Mouse (Mus musculus) adrenal gland, adult 18-20 months (tissue): ENCODE data around the gene Lgals1. TPM values are rescaled to one million over a fixed set of nuclear protein-coding genes. Genes with fewer than 3 reads are reported as not detected.

ENCODE experiments used
- DNase-seq, 2 experiments: peaks; one replicate each; pipeline ENCODE4 v3.0.0; 2021 to 2022; ENCODE audit warnings: low spot score in 2 of 2
- total RNA-seq, 2 experiments: library from RNA; stranded (reverse); gene quantifications; 1 replicate in 1 of 2; 2 replicates in 1 of 2; pipeline ENCODE4 v1.2.3; 2021

Lgals1 gene
- total RNA-seq, 2 experiments from 2014 or later: 300 to 824 TPM

GRCm38 (mm10) chr15:78908399-78908798 lies 18.1 kb upstream of the Lgals1 start:
- DNase-seq: no peak

DNA sequence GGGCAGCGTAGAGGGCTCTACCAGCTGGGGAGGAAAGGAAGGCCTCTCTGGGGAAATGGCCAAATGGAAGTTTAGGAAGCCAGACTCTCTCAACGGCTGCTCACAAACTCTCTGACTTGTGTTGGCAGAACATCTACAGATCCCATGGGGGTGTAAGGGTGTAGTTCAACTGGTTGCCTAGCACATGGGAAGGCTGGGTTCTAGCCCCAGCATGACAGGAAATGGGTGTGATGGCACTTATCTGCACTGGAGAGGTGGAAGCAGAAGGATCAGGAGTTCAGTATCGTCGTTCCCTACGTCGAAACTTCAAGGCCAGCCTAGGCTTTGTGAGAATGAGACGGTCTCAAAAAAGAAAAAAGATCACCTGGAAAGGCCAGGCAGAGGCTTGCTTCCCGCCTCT lies 17.5 kb upstream of the Lgals1 start:
- DNase-seq: no peak

DNA sequence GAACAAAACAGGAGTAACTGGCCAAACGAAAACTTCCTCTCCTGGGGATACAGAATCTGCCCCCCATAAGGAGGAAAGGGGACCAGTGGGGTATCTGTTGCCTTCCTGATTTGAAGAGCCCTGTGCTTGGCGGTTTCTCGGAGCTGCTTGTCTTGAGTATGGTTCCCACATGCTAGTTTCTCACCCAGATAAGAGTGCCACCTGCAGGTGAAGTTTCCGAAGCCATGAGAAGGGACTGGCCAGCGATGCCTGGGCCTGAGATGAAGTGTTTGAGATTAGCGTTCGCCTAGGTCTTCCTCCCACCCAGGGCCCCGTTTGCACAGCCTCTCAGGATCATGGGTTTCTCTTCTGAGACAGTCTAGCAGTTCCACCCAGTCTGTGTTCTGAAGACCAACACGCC lies 14.5 kb upstream of the Lgals1 start:
- DNase-seq: no peak

DNA sequence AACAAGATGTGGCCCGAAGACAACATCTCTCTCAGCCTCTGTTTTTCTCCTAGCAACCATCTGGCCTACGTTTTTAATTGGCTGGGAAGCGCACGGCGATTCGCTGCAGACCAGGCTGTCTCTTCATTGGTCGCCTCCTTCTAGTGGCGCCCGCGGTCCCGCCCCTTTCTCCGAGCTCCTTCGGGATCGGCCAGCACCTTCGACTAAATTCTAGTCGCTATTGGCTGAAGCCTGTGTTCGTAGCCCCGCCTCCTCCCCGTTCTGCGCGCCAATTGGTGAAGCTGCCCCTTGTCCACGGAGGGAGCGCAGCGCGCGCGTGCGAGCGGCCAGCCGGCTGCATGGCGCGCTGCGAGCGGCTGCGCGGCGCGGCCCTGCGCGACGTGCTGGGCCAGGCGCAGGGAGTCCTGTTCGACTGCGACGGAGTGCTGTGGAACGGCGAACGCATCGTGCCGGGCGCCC lies 12.9 kb upstream of the Lgals1 start, which contains the start of gene Pdxp:
TSS of gene Pdxp (plus strand) at position 288 of the 459 bp plus-strand sequence.
- peak; percentile 79 to 80 for DNase-seq

DNA sequence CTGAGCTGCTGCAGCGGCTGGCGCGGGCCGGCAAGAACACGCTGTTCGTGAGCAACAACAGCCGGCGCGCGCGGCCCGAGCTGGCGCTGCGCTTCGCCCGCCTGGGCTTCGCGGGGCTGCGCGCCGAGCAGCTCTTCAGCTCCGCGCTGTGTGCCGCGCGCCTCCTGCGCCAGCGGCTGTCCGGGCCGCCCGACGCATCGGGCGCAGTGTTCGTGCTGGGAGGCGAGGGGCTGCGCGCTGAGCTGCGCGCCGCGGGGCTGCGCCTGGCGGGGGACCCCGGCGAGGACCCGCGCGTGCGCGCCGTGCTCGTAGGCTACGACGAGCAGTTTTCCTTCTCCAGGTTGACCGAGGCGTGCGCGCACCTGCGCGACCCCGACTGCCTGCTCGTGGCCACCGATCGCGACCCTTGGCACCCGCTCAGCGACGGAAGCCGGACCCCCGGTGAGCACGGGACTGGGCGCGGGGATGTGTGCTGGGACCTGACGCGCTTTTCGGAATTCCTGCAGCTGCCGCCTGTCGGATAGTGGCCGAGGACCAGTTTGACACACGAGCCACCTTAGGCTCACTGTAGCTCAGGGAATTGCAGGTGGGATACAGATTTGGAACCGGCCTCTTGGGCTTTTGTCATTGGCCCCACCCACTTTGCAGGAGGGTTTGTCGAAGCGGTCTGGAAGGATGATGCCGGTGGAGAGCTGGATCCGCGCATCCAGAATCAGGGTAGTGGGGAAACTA lies 12.3 kb upstream of the Lgals1 start:
- peak in 1 of 2 experiments; percentile 31 for DNase-seq

- DNase-seq: no peak
Measured at GRCm38 (mm10) chr15:78914823-78915659, 11.5 kb upstream of the Lgals1 start.

DNA sequence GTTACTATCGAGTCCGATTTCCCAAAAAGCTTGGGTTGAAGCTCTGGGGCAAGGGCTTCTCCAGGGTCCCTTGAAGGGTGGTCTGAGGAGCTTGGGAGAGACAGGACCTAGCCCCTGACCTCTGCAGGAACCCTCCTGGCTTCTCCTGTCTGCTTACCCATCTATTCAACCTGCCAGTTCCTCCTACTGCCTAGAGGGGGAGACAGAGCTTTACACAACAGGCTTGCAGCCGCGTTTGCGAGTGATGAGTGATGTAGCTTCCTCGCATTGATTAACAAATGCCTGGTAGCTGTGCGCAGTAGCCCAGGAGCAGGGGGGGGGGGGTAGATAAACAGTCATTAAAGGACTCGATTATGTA lies 10.9 kb upstream of the Lgals1 start:
- peak; percentile 51 to 55 for DNase-seq

- DNase-seq: no peak
Measured at GRCm38 (mm10) chr15:78916052-78916826, 10.3 kb upstream of the Lgals1 start.

- DNase-seq: no peak
Measured at GRCm38 (mm10) chr15:78918126-78918525, 8.4 kb upstream of the Lgals1 start.

DNA sequence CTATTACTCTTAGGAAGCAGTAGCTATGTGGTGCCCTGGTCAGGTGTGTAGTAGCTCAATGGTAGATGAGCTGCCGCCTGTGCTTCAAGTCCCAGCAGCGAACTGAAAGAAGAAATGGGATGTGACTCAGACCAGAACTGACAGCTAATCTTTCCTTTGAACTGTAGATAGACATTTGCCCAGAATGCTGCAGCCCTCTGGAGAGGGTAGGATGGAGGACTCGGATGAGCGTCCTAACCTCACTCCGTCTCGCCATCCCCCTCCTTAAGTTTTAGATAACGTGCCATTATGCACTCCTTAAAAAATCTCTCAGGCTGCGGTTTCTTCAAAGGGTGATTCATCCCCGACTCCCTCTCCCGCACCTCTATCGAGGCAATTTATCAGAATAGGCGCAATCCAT lies 6.6 kb upstream of the Lgals1 start:
- DNase-seq: no peak

DNA sequence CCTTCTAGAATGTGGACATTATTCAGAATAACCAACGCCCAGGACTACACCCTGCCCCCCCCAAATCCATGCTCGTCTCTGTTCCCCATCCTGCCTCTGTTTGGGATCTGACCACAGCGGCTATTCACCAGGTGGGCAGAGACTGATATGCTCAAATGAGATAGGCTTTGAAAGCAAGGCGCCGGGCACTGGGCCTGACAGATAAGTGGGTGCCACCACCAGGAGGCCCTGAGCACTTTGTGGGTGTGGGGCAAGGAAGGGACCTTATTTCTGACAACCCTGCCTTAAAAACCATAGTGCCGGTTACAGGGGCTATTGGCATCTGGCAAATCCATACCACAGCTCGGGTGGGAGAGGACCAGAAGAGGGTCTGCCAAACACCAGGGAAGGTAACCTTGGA lies 3.8 kb upstream of the Lgals1 start:
- DNase-seq: no peak

- DNase-seq: no peak
Measured at GRCm38 (mm10) chr15:78923585-78923984, 2.9 kb upstream of the Lgals1 start.

DNA sequence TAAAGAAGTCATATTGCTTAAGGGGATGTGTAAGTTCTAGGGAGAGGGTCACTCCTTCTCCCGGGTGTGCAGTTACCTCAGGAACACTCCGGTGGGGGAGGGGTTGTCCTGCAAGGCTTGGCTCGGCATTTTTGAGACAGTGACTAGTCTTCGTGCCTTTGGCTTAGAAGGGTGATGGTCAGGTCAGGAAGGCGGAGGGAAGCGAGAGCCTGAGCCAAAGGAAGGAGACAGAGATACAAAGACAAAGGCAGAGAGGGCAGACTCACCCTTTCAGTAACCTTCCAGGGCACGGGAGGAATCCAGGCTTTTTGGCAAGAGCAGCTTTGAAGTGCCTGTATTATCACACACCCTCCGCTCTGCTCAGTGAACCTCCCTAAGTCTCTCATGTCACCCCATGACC lies 1.4 kb upstream of the Lgals1 start:
- peak in 1 of 2 experiments; percentile 34 for DNase-seq

DNA sequence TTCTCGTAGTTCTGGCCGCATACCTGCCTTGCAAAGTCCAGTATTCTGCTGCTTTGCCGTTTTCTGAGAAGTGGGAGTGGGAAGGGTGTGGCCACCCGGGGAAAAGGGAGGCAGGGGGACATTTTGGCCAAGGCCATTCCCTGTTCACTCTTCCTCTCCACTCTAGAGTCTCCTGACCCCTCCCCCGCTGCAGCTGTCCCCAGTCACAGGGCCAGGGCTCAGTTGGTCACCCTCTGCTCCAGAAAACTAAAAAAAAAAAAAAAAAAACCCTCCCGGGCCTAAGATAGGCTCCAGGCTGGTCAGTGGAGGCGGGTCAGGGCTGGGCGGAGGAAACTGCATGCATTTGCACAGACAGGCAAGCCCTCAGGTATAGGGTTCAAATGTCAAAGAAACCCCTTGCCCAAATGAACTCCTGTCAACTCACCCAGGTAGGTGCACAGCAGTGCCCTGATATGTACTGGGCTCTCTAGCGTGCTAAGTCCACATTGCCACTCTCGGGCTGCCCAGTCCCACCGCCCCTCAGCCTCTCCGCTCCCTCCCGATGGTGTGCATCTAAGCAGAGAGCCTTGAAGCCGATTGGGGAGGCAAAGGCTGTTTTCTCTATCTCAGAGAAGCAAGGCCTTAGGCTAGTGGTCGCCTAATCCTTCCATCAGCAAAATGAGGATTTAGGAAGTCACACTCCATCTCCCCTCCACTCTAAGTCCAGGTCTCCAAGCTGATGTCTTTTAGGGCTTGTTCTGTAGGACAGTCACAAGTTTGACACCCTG lies 679 bp downstream of the Lgals1 start:
- peak in 1 of 2 experiments; percentile 34 for DNase-seq

- peak; percentile 57 to 60 for DNase-seq
Measured at GRCm38 (mm10) chr15:78927788-78928457, 1.4 kb downstream of the Lgals1 start.

- no peak for DNase-seq
Measured at GRCm38 (mm10) chr15:78928539-78928938, 2.0 kb downstream of the Lgals1 start.

DNA sequence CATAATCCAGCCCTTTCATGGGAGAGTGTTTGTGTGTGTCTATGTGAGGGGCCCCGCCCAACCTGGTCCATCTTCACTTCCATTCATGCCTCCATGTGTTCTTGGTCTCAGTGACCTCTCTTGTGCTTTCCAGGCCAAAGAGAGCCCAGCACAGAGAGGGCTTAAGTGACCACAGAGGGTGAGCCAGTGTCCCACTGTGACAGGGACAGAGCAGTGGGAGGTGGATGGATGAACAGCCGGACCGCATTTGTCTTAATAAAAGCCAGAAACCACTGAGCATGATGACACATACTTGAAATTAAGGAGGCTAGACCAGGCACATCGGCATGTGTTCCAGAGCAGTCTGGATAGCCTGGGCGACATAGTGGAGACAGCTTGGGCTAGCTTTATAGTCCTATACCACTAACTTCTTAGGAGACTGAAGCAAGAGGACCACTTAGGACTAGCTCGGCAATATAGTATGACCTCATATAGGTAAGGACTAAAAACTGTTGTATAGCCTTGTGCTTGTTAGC lies 3.7 kb downstream of the Lgals1 start:
- DNase-seq: no peak

- no peak for DNase-seq
Measured at GRCm38 (mm10) chr15:78930801-78931426, 4.4 kb downstream of the Lgals1 start.

DNA sequence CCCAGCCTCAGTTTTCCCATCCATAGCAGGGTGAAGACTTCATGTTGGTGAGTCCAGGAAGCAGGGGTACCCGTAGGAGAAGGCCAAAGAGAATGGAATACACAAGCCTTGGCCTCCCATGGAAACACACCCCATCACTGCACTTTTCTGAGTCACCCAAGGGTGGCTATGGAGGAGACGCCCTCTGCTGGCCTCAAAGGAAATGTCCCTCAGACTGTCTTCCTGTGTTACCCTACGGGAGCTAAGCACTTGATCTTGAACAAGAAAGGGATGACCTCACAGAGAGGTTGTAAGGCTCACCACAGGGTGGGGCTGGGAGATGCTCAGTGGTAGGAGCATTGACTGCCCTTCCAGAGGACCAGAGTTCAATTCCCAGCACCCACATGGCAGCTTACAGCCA lies 5.1 kb downstream of the Lgals1 start:
- peak in 1 of 2 experiments; percentile 46 for DNase-seq
